Mouse (Mus musculus) adrenal gland, adult 2 months (tissue): ENCODE measurements at regions not wholly inside any gene's neighbourhood (a gene's known extent, or its start where the extent isn't known, plus 50 kb on each side); places are given as distances from the start of the nearest gene placed in this dataset.
"Not testable (repeated sequence)": the region's sequence is repeated elsewhere in the genome, so short reads cannot be mapped to it uniquely, and the experiment has no call there.

Experiments
- DNase-seq: peaks from one replicate; pipeline ENCODE4 v3.0.0; 2021

- DNase-seq = no peak
These were observed 52.1 kb upstream of the Map3k1 start for GRCm38 (mm10) chr13:111860931-111861330.

GRCm38 (mm10) chr13:111862316-111862715 is 53.5 kb upstream of the Map3k1 start:
- no peak for DNase-seq

- DNase-seq = no peak
These were observed 57.2 kb upstream of the Map3k1 start for GRCm38 (mm10) chr13:111865956-111866355.

- no peak for DNase-seq
These were observed 58.5 kb upstream of the Map3k1 start for GRCm38 (mm10) chr13:111867261-111867660.

- peak; percentile 61 for DNase-seq
These were observed 59.3 kb upstream of the Map3k1 start for GRCm38 (mm10) chr13:111867763-111868725.

GRCm38 (mm10) chr13:111868947-111869346 is 60.2 kb upstream of the Map3k1 start:
- no peak for DNase-seq

GRCm38 (mm10) chr13:111869771-111870437 is 61.1 kb upstream of the Map3k1 start:
- no peak for DNase-seq

- DNase-seq = no peak
These were observed 61.7 kb upstream of the Map3k1 start for GRCm38 (mm10) chr13:111870505-111870904.

- DNase-seq = no peak
These were observed 63.0 kb upstream of the Map3k1 start for GRCm38 (mm10) chr13:111871672-111872410.

GRCm38 (mm10) chr13:111874330-111874729 is 65.5 kb upstream of the Map3k1 start:
- no peak for DNase-seq

GRCm38 (mm10) chr13:111876404-111876803 is 67.6 kb upstream of the Map3k1 start:
- DNase-seq = no peak

GRCm38 (mm10) chr13:111876847-111877246 is 68.1 kb upstream of the Map3k1 start:
- DNase-seq = no peak

- DNase-seq = not testable (repeated sequence)
These were observed 75.2 kb upstream of the Map3k1 start for GRCm38 (mm10) chr13:111883768-111884566.

- DNase-seq = no peak
These were observed 82.0 kb upstream of the Map3k1 start for GRCm38 (mm10) chr13:111890792-111891191.

GRCm38 (mm10) chr13:111892141-111892540 is 83.3 kb upstream of the Map3k1 start:
- no peak for DNase-seq

- no peak for DNase-seq
These were observed 84.5 kb upstream of the Map3k1 start for GRCm38 (mm10) chr13:111893221-111893713.

GRCm38 (mm10) chr13:111894804-111895478 is 86.1 kb upstream of the Map3k1 start:
- peak; percentile 54 for DNase-seq

- no peak for DNase-seq
These were observed 87.5 kb upstream of the Map3k1 start for GRCm38 (mm10) chr13:111896279-111896678.

GRCm38 (mm10) chr13:111903361-111903760 is 94.6 kb upstream of the Map3k1 start:
- DNase-seq = no peak

GRCm38 (mm10) chr13:111903931-111904330 is 95.1 kb upstream of the Map3k1 start:
- DNase-seq = no peak
